Mouse (Mus musculus) C2C12 (cell line): ENCODE measurements around the gene Foxp1. TPM values are rescaled to one million over a fixed set of nuclear protein-coding genes. Genes with fewer than 3 reads are reported as not detected.

Source experiments
- H3K27me3 ChIP-seq: one replicate; pipeline ENCODE4 v1.6.1; 2011; ENCODE audit not compliant: control insufficient read depth, insufficient read depth, insufficient read length
- H3K36me3 ChIP-seq: one replicate; pipeline ENCODE4 v1.6.1; 2011; ENCODE audit not compliant: control insufficient read depth, insufficient read depth
- H3K4me3 ChIP-seq: one replicate; pipeline ENCODE4 v1.5.1; 2011; ENCODE audit warnings: mild to moderate bottlenecking, control low read depth; ENCODE audit not compliant: poor library complexity, insufficient read depth, severe bottlenecking
- H3K79me2 ChIP-seq: one replicate; pipeline ENCODE4 v1.6.1; 2011; ENCODE audit not compliant: control insufficient read depth, insufficient read depth
- H3K79me3 ChIP-seq: one replicate; pipeline ENCODE4 v1.6.1; 2011; ENCODE audit warnings: low read depth, control low read depth
- H3ac ChIP-seq: one replicate; pipeline ENCODE3; 2011; ENCODE audit warnings: low read depth; ENCODE audit not compliant: control insufficient read depth, insufficient read length
- CEBPB ChIP-seq: IDR thresholded peaks from one replicate; pipeline ENCODE4 v1.6.1; 2011; ENCODE audit warnings: low read depth, mild to moderate bottlenecking, control low read depth, moderate library complexity
- CTCF ChIP-seq: IDR thresholded peaks from one replicate; pipeline ENCODE4 v1.5.1; 2011; ENCODE audit not compliant: control insufficient read depth, insufficient read depth, insufficient read length
- FOSL1 ChIP-seq: IDR thresholded peaks from one replicate; pipeline ENCODE4 v1.8.0; 2011; ENCODE audit warnings: mild to moderate bottlenecking, low read length; ENCODE audit not compliant: poor library complexity, insufficient read depth, severe bottlenecking
- MAX ChIP-seq: IDR thresholded peaks from one replicate; pipeline ENCODE4 v1.6.1; 2011; ENCODE audit warnings: mild to moderate bottlenecking, control low read depth
- MYOD1 ChIP-seq: IDR thresholded peaks from one replicate; pipeline ENCODE4 v1.6.1; 2011; ENCODE audit warnings: low read depth; ENCODE audit not compliant: control insufficient read depth, insufficient read length
- MYOG ChIP-seq: IDR thresholded peaks from one replicate; pipeline ENCODE4 v1.6.1; 2011; ENCODE audit not compliant: control insufficient read depth, insufficient read length; ENCODE audit errors: extremely low read depth
- USF1 ChIP-seq: IDR thresholded peaks from one replicate; pipeline ENCODE4 v1.6.1; 2011; ENCODE audit warnings: low read depth, mild to moderate bottlenecking, control low read depth, moderate library complexity
- polyA plus RNA-seq: library from polyadenylated mRNA; unstranded; fragments of >200 nt; fragmentation: generic; extraction: Trizol; gene quantifications from one replicate; pipeline ENCODE4 v1.2.1, GENCODE M21; 2012; ENCODE audit warnings: missing spikeins

The Foxp1 gene
- polyA plus RNA-seq, 1 experiment = 25.9 TPM

GRCm38 (mm10) chr6:99451479-99451878, 71.0 kb downstream of the Foxp1 start:
- Histone ChIP-seq H3K27me3 (no peaks in the 10 kb centered on the region), H3K79me3 (no peaks in the 10 kb centered on the region), H3K79me2 (no peaks in the 10 kb centered on the region), H3K36me3 (no peaks in the 10 kb centered on the region), H3ac (no peak overlapping the region), H3K4me3 (no peak overlapping the region)
- TF ChIP-seq MYOG = no peak
- no peak for TF ChIP-seq USF1
- no peak for TF ChIP-seq MYOD1
- no peak for TF ChIP-seq FOSL1
- no peak for TF ChIP-seq CTCF
- TF ChIP-seq MAX = no peak
- no peak for TF ChIP-seq CEBPB

- Histone ChIP-seq H3K27me3 (no peaks in the 10 kb centered on the region), H3K79me3 (no peaks in the 10 kb centered on the region), H3K36me3 (no peaks in the 10 kb centered on the region), H3K79me2 (no peaks in the 10 kb centered on the region), H3K4me3 (no peak overlapping the region), H3ac (no peak overlapping the region)
- TF ChIP-seq MYOG (no peak), MYOD1 (no peak), FOSL1 (no peak)
Observed at GRCm38 (mm10) chr6:99447447-99447846, 75.1 kb downstream of the Foxp1 start.

DNA sequence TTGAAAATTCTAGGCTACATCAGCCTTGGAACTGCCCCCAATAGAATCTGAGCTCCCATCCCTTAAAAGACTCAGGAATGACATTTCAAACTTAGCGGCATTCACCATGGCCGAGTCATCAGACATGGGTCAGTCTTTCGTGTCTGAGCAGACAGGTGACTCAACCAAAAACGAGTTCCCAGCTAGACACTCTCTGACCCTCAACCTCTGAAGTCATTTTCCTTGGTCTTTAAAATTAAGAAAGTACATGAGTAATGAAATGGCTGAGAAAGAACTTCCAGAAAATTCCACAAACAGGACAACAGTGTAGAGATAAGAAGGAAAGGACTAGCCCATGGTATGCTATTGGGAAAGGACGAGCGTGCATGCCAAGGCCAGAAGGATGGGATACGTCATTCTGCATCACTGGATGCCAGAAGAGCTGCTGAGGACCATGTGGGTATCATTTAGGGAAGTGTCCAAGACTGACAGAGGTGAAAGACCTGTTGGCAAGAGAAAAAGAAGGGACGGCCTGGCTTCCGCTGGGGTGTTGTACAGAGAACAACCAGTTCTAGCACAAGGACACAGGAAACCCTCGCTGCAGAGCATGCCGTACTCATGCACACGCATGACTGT, 75.6 kb downstream of the Foxp1 start:
- H3K79me3 ChIP-seq = no peaks in the 10 kb centered on the region
- no peaks in the 10 kb centered on the region for H3K79me2 ChIP-seq
- no peak overlapping the region for H3ac ChIP-seq
- H3K36me3 ChIP-seq = no peaks in the 10 kb centered on the region
- no peaks in the 10 kb centered on the region for H3K27me3 ChIP-seq
- no peak for TF ChIP-seq USF1
- TF ChIP-seq MYOG = no peak
- TF ChIP-seq MAX = no peak
- no peak for TF ChIP-seq CEBPB
- TF ChIP-seq FOSL1 = no peak
- TF ChIP-seq CTCF = no peak
- H3K4me3 ChIP-seq = no peak overlapping the region

- no peaks in the 10 kb centered on the region for H3K79me2 ChIP-seq
- no peak for TF ChIP-seq CTCF
- no peak for TF ChIP-seq USF1
- no peak for TF ChIP-seq CEBPB
- TF ChIP-seq MYOD1 = no peak
- no peak for TF ChIP-seq MAX
- no peak for TF ChIP-seq FOSL1
- TF ChIP-seq MYOG = no peak
- no peaks in the 10 kb centered on the region for H3K36me3 ChIP-seq
- no peaks in the 10 kb centered on the region for H3K79me3 ChIP-seq
- no peaks in the 10 kb centered on the region for H3K27me3 ChIP-seq
- H3K4me3 ChIP-seq = no peak overlapping the region
- no peak overlapping the region for H3ac ChIP-seq
Observed at GRCm38 (mm10) chr6:99443460-99443859, 79.1 kb downstream of the Foxp1 start.

- TF ChIP-seq MYOG (no peak), FOSL1 (no peak), MAX (no peak), CEBPB (no peak), CTCF (no peak), USF1 (no peak), MYOD1 (no peak)
- no peaks in the 10 kb centered on the region for H3K36me3 ChIP-seq
- H3ac ChIP-seq = no peak overlapping the region
- no peaks in the 10 kb centered on the region for H3K79me2 ChIP-seq
- H3K79me3 ChIP-seq = no peaks in the 10 kb centered on the region
- no peak overlapping the region for H3K4me3 ChIP-seq
- H3K27me3 ChIP-seq = no peaks in the 10 kb centered on the region
Observed at GRCm38 (mm10) chr6:99441100-99441499, 81.4 kb downstream of the Foxp1 start.

GRCm38 (mm10) chr6:99440606-99441005, 81.9 kb downstream of the Foxp1 start:
- Histone ChIP-seq H3K4me3 (no peak overlapping the region), H3K79me3 (no peaks in the 10 kb centered on the region), H3K27me3 (no peaks in the 10 kb centered on the region), H3K79me2 (no peaks in the 10 kb centered on the region), H3K36me3 (no peaks in the 10 kb centered on the region), H3ac (no peak overlapping the region)
- TF ChIP-seq MAX (no peak), MYOG (no peak), MYOD1 (no peak), USF1 (no peak), CTCF (no peak), CEBPB (no peak), FOSL1 (no peak)
